Mouse (Mus musculus) forebrain, embryonic 16.5 days (tissue): Measurements from ENCODE around the gene Tmem60. TPM values are rescaled to one million over a fixed set of nuclear protein-coding genes. Genes with fewer than 3 reads are reported as not detected.

Experiments used
- ATAC-seq: fragments of 200-750 bp; cut with Nextera tagmentation; 2 replicates; pipeline ENCODE4 v1.8.0; 2017; ENCODE audit warnings: mild to moderate bottlenecking, moderate library complexity
- H3K27ac ChIP-seq: fragments of 300-500 bp; sonication (generic); 2 replicates; pipeline ENCODE4 v1.5.1; 2014; ENCODE audit warnings: low read length, control low read depth
- H3K27me3 ChIP-seq: fragments of 300-500 bp; sonication (generic); replicated peaks from 2 replicates; pipeline ENCODE4 v1.6.1; 2014; ENCODE audit warnings: low read length; ENCODE audit not compliant: control insufficient read depth, insufficient read depth
- H3K36me3 ChIP-seq: fragments of 300-500 bp; sonication (generic); 2 replicates; pipeline ENCODE4 v1.6.1; 2014; ENCODE audit not compliant: control insufficient read depth, insufficient read depth
- H3K4me1 ChIP-seq: fragments of 300-500 bp; sonication (generic); replicated peaks from 2 replicates; pipeline ENCODE4 v1.6.1; 2014; ENCODE audit warnings: low read length; ENCODE audit not compliant: control insufficient read depth, insufficient read depth
- H3K4me2 ChIP-seq: fragments of 300-500 bp; sonication (generic); 2 replicates; pipeline ENCODE4 v1.6.1; 2014; ENCODE audit warnings: mild to moderate bottlenecking, low read length, control low read depth
- H3K4me3 ChIP-seq: fragments of 300-500 bp; sonication (generic); replicated peaks from 2 replicates; pipeline ENCODE4 v1.5.1; 2014; ENCODE audit warnings: mild to moderate bottlenecking, low read length, control low read depth
- H3K9ac ChIP-seq: fragments of 300-500 bp; sonication (generic); replicated peaks from 2 replicates; pipeline ENCODE4 v1.6.1; 2014; ENCODE audit warnings: low read depth, low read length, control low read depth
- H3K9me3 ChIP-seq: fragments of 300-500 bp; sonication (generic); 2 replicates; pipeline ENCODE4 v1.6.1; 2016; ENCODE audit warnings: low read length; ENCODE audit not compliant: control insufficient read depth
- WGBS: fragments of 180-500 bp; shearing (Covaris S2); extraction: QIAGEN DNeasy Blood & Tissue Kit; methylation state at CpG from one replicate; pipeline ENCODE4 v1.1.7; 2014; 5-methylcytosine and 5-hydroxymethylcytosine counted together
- polyA plus RNA-seq: library from polyadenylated mRNA; unstranded; fragments of >200 nt; fragmentation: Nextera tagmentation; extraction: Ambion mirVana; gene quantifications from 2 replicates; pipeline ENCODE4 v1.2.1, GENCODE M21; 2015

Gene Tmem60
- polyA plus RNA-seq, 1 experiment from 2014 or later, result 60.9 TPM

- Histone ChIP-seq H3K9ac (no peak overlapping the region), H3K4me2 (no peak overlapping the region)
- WGBS, result 94% methylated on average over 3 of the region's 3 CpGs
Observed at GRCm38 (mm10) chr5:20925451-20925850, 43.5 kb downstream of the Tmem60 start.

DNA sequence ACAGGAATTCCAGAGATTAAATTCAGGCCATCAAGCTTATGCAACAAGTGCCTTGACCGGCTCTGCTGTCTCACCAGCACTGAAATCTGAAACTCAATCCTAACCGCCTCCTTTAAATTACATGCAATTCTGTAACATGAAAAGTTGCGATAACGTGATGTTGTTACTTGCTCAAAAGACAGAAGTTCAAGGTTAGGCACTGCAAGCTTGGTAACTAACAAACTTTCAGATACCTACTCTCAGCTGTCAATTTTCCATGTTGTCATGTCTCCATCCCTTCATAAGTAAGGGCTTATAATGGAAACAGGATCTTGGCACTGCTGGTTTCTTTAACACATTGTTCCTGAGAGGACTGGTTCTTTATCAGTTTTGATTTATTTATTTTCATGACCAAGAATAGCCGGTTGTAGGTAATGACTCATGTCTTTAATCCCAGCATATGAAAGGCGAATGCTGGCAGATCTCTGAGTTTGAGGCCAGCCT, 47.7 kb downstream of the Tmem60 start:
- no peak overlapping the region for H3K9ac ChIP-seq
- no peak for ATAC-seq
- no peaks in the 10 kb centered on the region for H3K9me3 ChIP-seq
- H3K4me3 ChIP-seq, result no peak overlapping the region
- 86% methylated on average over 6 of the region's 6 CpGs for WGBS
- no peaks in the 10 kb centered on the region for H3K27me3 ChIP-seq
- no peaks in the 10 kb centered on the region for H3K36me3 ChIP-seq
- no peak overlapping the region for H3K4me2 ChIP-seq
- no peak overlapping the region for H3K27ac ChIP-seq
- 0 out of 2 replicates have a peak, but pooled peaks cover 2% of the 10 kb centered on the region for H3K4me1 ChIP-seq

More at GRCm38 (mm10) chr5:20925451-20925850, 43.5 kb downstream of the Tmem60 start:
- Histone ChIP-seq H3K9me3 (no peaks in the 10 kb centered on the region), H3K27me3 (no peaks in the 10 kb centered on the region), H3K27ac (no peak overlapping the region), H3K4me3 (no peak overlapping the region), H3K36me3 (no peaks in the 10 kb centered on the region), H3K4me1 (0 out of 2 replicates have a peak, but pooled peaks cover 3% of the 10 kb centered on the region)
- ATAC-seq, result no peak

GRCm38 (mm10) chr5:20930430-20930829, 48.4 kb downstream of the Tmem60 start:
- no peaks in the 10 kb centered on the region for H3K27me3 ChIP-seq
- H3K27ac ChIP-seq, result no peak overlapping the region
- no peaks in the 10 kb centered on the region for H3K36me3 ChIP-seq
- no peak overlapping the region for H3K4me2 ChIP-seq
- no peaks in the 10 kb centered on the region for H3K9me3 ChIP-seq
- ATAC-seq, result no peak
- no peak overlapping the region for H3K9ac ChIP-seq
- H3K4me3 ChIP-seq, result no peak overlapping the region
- 0 out of 2 replicates have a peak, but pooled peaks cover 2% of the 10 kb centered on the region for H3K4me1 ChIP-seq

GRCm38 (mm10) chr5:20931300-20931699, 49.3 kb downstream of the Tmem60 start:
- no peaks in the 10 kb centered on the region for H3K27me3 ChIP-seq
- no peaks in the 10 kb centered on the region for H3K36me3 ChIP-seq
- H3K4me3 ChIP-seq, result no peak overlapping the region
- no peak overlapping the region for H3K4me2 ChIP-seq
- H3K4me1 ChIP-seq, result 0 out of 2 replicates have a peak, but pooled peaks cover 2% of the 10 kb centered on the region
- H3K9me3 ChIP-seq, result no peaks in the 10 kb centered on the region
- ATAC-seq, result no peak
- H3K27ac ChIP-seq, result no peak overlapping the region
- no peak overlapping the region for H3K9ac ChIP-seq
- 89% methylated on average over 3 of the region's 3 CpGs for WGBS

- H3K9ac ChIP-seq, result no peak overlapping the region
- H3K27ac ChIP-seq, result no peak overlapping the region
- H3K4me2 ChIP-seq, result no peak overlapping the region
- no peaks in the 10 kb centered on the region for H3K27me3 ChIP-seq
- H3K4me3 ChIP-seq, result no peak overlapping the region
- no peak for ATAC-seq
- WGBS, result 97% methylated on average over 3 of the region's 3 CpGs
- H3K4me1 ChIP-seq, result 0 out of 2 replicates have a peak, but pooled peaks cover 2% of the 10 kb centered on the region
- no peaks in the 10 kb centered on the region for H3K9me3 ChIP-seq
- no peaks in the 10 kb centered on the region for H3K36me3 ChIP-seq
Observed at GRCm38 (mm10) chr5:20932585-20932984, 50.6 kb downstream of the Tmem60 start.

- H3K4me2 ChIP-seq, result no peak overlapping the region
- no peak for ATAC-seq
- no peaks in the 10 kb centered on the region for H3K27me3 ChIP-seq
- H3K4me1 ChIP-seq, result 0 out of 2 replicates have a peak, but pooled peaks cover 8% of the 10 kb centered on the region
- 83% methylated on average over 5 of the region's 5 CpGs for WGBS
- H3K36me3 ChIP-seq, result no peaks in the 10 kb centered on the region
- no peak overlapping the region for H3K4me3 ChIP-seq
- no peak overlapping the region for H3K27ac ChIP-seq
- H3K9me3 ChIP-seq, result no peaks in the 10 kb centered on the region
- H3K9ac ChIP-seq, result no peak overlapping the region
Observed at GRCm38 (mm10) chr5:20935934-20936333, 53.9 kb downstream of the Tmem60 start.

Other genes starting within 250 kb of the Tmem60 start
- 28.8 and 29.0 TPM in 2 replicates for gene Phtf2, start 67 bp upstream of the Tmem60 start, polyA plus RNA-seq
- 5.1 and 5.8 TPM in 2 replicates for gene Rsbn1l, start 74.2 kb downstream of the Tmem60 start, polyA plus RNA-seq
- 33.9 and 34.4 TPM in 2 replicates for gene Ptpn12, start 173.7 kb downstream of the Tmem60 start, polyA plus RNA-seq